Mouse (Mus musculus) induced T-regulatory cell, adult 2 months (primary cell): ENCODE results near the gene Serhl.

ENCODE experiments used
- DNase-seq: peaks from one replicate; pipeline ENCODE4 v3.0.0-alpha.2; 2012; ENCODE audit warnings: low read depth

The Serhl gene

GRCm38 (mm10) chr15:83162818-83163485 lies 73.6 kb downstream of the Serhl start:
- DNase-seq: no peak

- no peak for DNase-seq
Observed at GRCm38 (mm10) chr15:83164971-83165471, 75.7 kb downstream of the Serhl start.

- no peak for DNase-seq
Observed at GRCm38 (mm10) chr15:83165526-83166315, 76.4 kb downstream of the Serhl start.
